Mouse (Mus musculus) myocyte (in vitro differentiated cells): ENCODE measurements around the gene Nek7. TPM values are rescaled to one million over a fixed set of nuclear protein-coding genes. Genes with fewer than 3 reads are reported as not detected.

Experiments used
- H3K27me3 ChIP-seq: one replicate; pipeline ENCODE4 v1.6.1; 2011; ENCODE audit not compliant: control insufficient read depth, insufficient read depth, insufficient read length
- H3K36me3 ChIP-seq: one replicate; pipeline ENCODE4 v1.6.1; 2011; ENCODE audit not compliant: control insufficient read depth, insufficient read depth
- H3K4me2 ChIP-seq: one replicate; pipeline ENCODE4 v1.6.1; 2011; ENCODE audit warnings: low read depth, control low read depth
- H3K4me3 ChIP-seq: one replicate; pipeline ENCODE4 v1.5.1; 2011; ENCODE audit warnings: mild to moderate bottlenecking, control low read depth, moderate library complexity
- H3K79me2 ChIP-seq: one replicate; pipeline ENCODE4 v1.6.1; 2011; ENCODE audit not compliant: control insufficient read depth, insufficient read depth
- H3ac ChIP-seq: one replicate; pipeline ENCODE4 v1.6.1; 2011; ENCODE audit not compliant: control insufficient read depth, insufficient read length
- CEBPB ChIP-seq: IDR thresholded peaks from 2 replicates; pipeline ENCODE4 v1.6.1; 2011; ENCODE audit warnings: mild to moderate bottlenecking, moderate library complexity; ENCODE audit not compliant: poor library complexity, insufficient read depth, severe bottlenecking
- E2F4 ChIP-seq: IDR thresholded peaks from one replicate; pipeline ENCODE4 v1.6.1; 2011; ENCODE audit warnings: mild to moderate bottlenecking, control low read depth, moderate library complexity; ENCODE audit not compliant: insufficient read depth
- MAX ChIP-seq: IDR thresholded peaks from one replicate; pipeline ENCODE4 v1.6.1; 2011; ENCODE audit warnings: low read depth, mild to moderate bottlenecking, control low read depth
- MYOD1 ChIP-seq, 3 experiments: IDR thresholded peaks; one replicate each; pipeline ENCODE4 v1.6.1; 2011; ENCODE audit warnings: control low read depth in 2 of 3, low read depth in 2 of 3, mild to moderate bottlenecking in 2 of 3, moderate library complexity in 1 of 3; ENCODE audit not compliant: insufficient read length in 2 of 3, control insufficient read depth in 1 of 3
- MYOG ChIP-seq, 3 experiments: IDR thresholded peaks; one replicate each; pipeline ENCODE4 v1.6.1; 2011; ENCODE audit warnings: control low read depth in 2 of 3, low read depth in 2 of 3, mild to moderate bottlenecking in 2 of 3; ENCODE audit not compliant: insufficient read length in 2 of 3, control insufficient read depth in 1 of 3, insufficient read depth in 1 of 3
- POLR2A ChIP-seq: IDR thresholded peaks from one replicate; pipeline ENCODE4 v1.6.1; 2011; ENCODE audit warnings: low read depth, mild to moderate bottlenecking, control low read depth, moderate library complexity; ENCODE audit not compliant: insufficient read length
- POLR2AphosphoS2 ChIP-seq: IDR thresholded peaks from one replicate; pipeline ENCODE4 v1.6.1; 2011; ENCODE audit warnings: low read depth, control low read depth; ENCODE audit not compliant: insufficient read length
- REST ChIP-seq: IDR thresholded peaks from one replicate; pipeline ENCODE4 v1.6.1; 2011; ENCODE audit warnings: mild to moderate bottlenecking, control low read depth, moderate library complexity; ENCODE audit not compliant: insufficient read depth, insufficient read length
- SRF ChIP-seq: IDR thresholded peaks from one replicate; pipeline ENCODE4 v1.6.1; 2011; ENCODE audit warnings: low read depth; ENCODE audit not compliant: control insufficient read depth, insufficient read length
- TCF12 ChIP-seq: IDR thresholded peaks from one replicate; pipeline ENCODE4 v1.6.1; 2011; ENCODE audit warnings: mild to moderate bottlenecking, control low read depth; ENCODE audit not compliant: poor library complexity, insufficient read depth, severe bottlenecking
- TCF3 ChIP-seq: IDR thresholded peaks from one replicate; pipeline ENCODE4 v1.6.1; 2011; ENCODE audit warnings: low read depth, control low read depth; ENCODE audit not compliant: insufficient read length
- USF1 ChIP-seq: IDR thresholded peaks from one replicate; pipeline ENCODE4 v1.6.1; 2011; ENCODE audit warnings: low read depth, mild to moderate bottlenecking, control low read depth, moderate library complexity
- polyA plus RNA-seq: library from polyadenylated mRNA; unstranded; fragments of >200 nt; fragmentation: generic; extraction: Trizol; gene quantifications from one replicate; pipeline ENCODE4 v1.2.1, GENCODE M21; 2012; ENCODE audit warnings: missing spikeins

Gene Nek7
- polyA plus RNA-seq, 1 experiment = 14.6 TPM

DNA sequence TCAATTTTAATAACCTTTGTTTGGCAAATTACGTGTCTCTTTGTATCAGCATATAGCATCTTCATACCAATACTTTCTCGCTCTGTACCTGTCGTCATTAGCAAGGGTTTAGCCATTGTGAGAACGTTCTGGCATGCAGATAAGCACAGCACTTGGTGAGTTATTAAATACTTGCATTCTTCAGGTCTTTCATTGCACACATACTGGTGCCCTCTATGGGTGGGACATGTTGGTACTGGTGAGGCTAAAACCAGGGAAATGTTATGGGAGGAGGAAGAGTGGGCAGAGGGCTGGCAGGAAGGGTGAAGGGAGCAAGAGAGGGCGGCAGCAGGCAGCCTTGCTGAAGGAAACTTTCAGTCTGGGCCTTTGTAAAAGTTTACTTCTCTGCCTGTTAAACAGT, 132.4 kb downstream of the Nek7 start:
- no peak for TF ChIP-seq CEBPB
- TF ChIP-seq E2F4 = no peak
- TF ChIP-seq USF1 = no peak
- no peak for TF ChIP-seq POLR2AphosphoS2
- no peak for TF ChIP-seq REST
- no peak for TF ChIP-seq POLR2A
- no peak for TF ChIP-seq TCF12
- TF ChIP-seq MYOD1 (IDR thresholded peaks at IDR 0.05; ENCODE audit: control insufficient read depth in 1 of 3, insufficient read length in 2 of 3, low read depth in 2 of 3) = no peak
- no peak for TF ChIP-seq MYOG (IDR thresholded peaks at IDR 0.05; ENCODE audit: control insufficient read depth in 1 of 3, insufficient read depth in 1 of 3, insufficient read length in 2 of 3, low read depth in 2 of 3)
- TF ChIP-seq SRF = no peak
- TF ChIP-seq TCF3 = no peak
- no peak for TF ChIP-seq MAX
- Histone ChIP-seq H3K4me2 (no peak overlapping the region), H3K79me2 (no peaks in the 10 kb centered on the region), H3ac (no peak overlapping the region), H3K36me3 (peaks cover 15% of the 10 kb centered on the region), H3K4me3 (no peak overlapping the region), H3K27me3 (no peaks in the 10 kb centered on the region)

DNA sequence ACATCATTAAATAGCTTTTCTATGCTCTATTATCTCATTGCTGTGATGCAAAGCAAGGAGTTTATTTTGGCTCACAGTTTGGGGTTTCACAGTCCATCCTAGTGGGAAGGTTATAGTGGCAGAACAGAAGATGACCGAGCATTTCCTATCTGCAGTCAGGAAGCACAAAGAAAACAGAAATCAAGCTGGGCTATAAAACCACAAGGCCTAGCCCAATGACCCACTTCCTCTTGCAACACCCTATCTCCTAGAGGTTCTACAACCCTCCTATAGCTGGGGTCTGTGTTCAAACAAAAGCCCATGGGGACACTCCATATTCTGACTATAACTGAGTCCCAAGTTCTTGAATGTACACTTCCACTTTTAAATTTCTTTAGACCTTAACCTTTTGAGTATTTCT, 139.2 kb downstream of the Nek7 start:
- Histone ChIP-seq H3K4me3 (no peak overlapping the region), H3K27me3 (no peaks in the 10 kb centered on the region), H3K36me3 (peaks cover 7% of the 10 kb centered on the region), H3ac (no peak overlapping the region), H3K4me2 (no peak overlapping the region), H3K79me2 (no peaks in the 10 kb centered on the region)
- no peak for TF ChIP-seq POLR2A
- no peak for TF ChIP-seq POLR2AphosphoS2
- TF ChIP-seq USF1 = no peak
- TF ChIP-seq SRF = no peak
- TF ChIP-seq CEBPB = no peak
- TF ChIP-seq E2F4 = no peak
- TF ChIP-seq MYOG (IDR thresholded peaks at IDR 0.05; ENCODE audit: control insufficient read depth in 1 of 3, insufficient read depth in 1 of 3, insufficient read length in 2 of 3, low read depth in 2 of 3) = no peak
- TF ChIP-seq MAX = no peak
- no peak for TF ChIP-seq MYOD1 (IDR thresholded peaks at IDR 0.05; ENCODE audit: control insufficient read depth in 1 of 3, insufficient read length in 2 of 3, low read depth in 2 of 3)
- no peak for TF ChIP-seq TCF3

DNA sequence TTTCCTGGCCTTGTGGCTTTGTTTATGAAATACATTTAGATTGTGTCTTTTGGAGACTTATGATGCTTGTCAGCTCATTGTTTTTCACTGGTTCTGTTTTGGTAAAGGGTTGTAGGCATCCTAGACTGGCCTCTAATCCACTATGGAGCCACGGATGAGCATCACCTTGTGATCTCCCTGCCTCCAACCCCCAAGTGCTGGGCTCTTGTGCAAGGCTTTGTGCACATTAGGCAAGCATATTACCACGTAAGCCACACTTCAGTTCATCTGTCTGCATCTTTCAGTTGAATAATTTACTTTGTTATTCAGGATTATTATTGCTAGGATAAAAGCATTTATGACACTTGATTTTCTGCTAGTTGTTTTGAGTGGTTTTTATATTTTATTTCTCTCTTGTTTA, 154.6 kb downstream of the Nek7 start:
- H3K27me3 ChIP-seq = no peaks in the 10 kb centered on the region
- H3K4me3 ChIP-seq = no peak overlapping the region
- TF ChIP-seq E2F4 (no peak), TCF3 (no peak), POLR2A (no peak), SRF (no peak), CEBPB (no peak), MAX (no peak), TCF12 (no peak), REST (no peak), POLR2AphosphoS2 (no peak), USF1 (no peak), MYOD1 (IDR thresholded peaks at IDR 0.05; ENCODE audit: control insufficient read depth in 1 of 3, insufficient read length in 2 of 3, low read depth in 2 of 3) (no peak), MYOG (IDR thresholded peaks at IDR 0.05; ENCODE audit: control insufficient read depth in 1 of 3, insufficient read depth in 1 of 3, insufficient read length in 2 of 3, low read depth in 2 of 3) (no peak)
- H3K36me3 ChIP-seq = no peaks in the 10 kb centered on the region
- no peak overlapping the region for H3ac ChIP-seq
- no peak overlapping the region for H3K4me2 ChIP-seq
- H3K79me2 ChIP-seq = no peaks in the 10 kb centered on the region

DNA sequence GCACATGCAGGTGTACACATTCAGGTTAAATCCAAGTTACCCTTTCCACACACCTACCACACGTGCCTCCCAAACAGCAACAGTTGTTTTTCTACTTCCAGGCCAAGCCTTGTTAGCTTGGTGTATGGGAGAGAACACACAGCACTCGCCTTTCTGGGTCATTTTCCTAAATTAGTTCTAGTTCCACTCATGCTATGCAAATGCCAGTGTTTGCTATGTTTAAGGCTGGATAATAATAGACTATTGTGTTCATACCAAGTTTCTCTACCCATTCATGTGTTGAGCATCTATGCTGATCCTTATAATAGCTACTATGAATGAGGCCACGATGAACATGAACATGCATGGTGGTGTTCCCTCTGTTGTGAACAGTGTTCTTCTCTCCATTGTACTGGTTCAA, 158.5 kb downstream of the Nek7 start:
- no peak overlapping the region for H3ac ChIP-seq
- no peak for TF ChIP-seq TCF12
- no peak for TF ChIP-seq USF1
- no peak for TF ChIP-seq MYOD1 (IDR thresholded peaks at IDR 0.05; ENCODE audit: control insufficient read depth in 1 of 3, insufficient read length in 2 of 3, low read depth in 2 of 3)
- no peak for TF ChIP-seq MAX
- TF ChIP-seq E2F4 = no peak
- TF ChIP-seq REST = no peak
- no peak for TF ChIP-seq MYOG (IDR thresholded peaks at IDR 0.05; ENCODE audit: control insufficient read depth in 1 of 3, insufficient read depth in 1 of 3, insufficient read length in 2 of 3, low read depth in 2 of 3)
- no peak for TF ChIP-seq CEBPB
- no peak for TF ChIP-seq TCF3
- H3K36me3 ChIP-seq = no peaks in the 10 kb centered on the region
- no peak overlapping the region for H3K4me3 ChIP-seq
- no peak overlapping the region for H3K4me2 ChIP-seq
- no peaks in the 10 kb centered on the region for H3K79me2 ChIP-seq
- no peaks in the 10 kb centered on the region for H3K27me3 ChIP-seq

DNA sequence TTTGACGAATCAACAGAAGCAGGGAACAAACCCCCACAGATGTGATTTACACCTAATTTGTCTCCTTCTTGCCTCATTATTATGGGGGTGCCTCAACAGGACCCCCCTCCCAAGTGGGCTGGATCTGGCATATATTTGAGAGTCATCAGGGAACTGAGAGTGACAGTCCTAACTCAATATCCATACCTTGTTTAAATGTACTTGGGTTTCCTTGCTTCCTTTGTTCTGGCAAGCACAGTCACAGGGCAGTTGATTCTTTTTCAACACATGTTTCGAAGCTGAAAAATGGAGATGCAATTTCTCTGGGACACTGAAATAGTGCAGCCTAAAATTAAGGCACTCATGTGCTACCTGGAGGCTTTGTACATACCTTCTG, 170.5 kb downstream of the Nek7 start:
- H3K4me3 ChIP-seq = no peak overlapping the region
- H3K79me2 ChIP-seq = no peaks in the 10 kb centered on the region
- H3K4me2 ChIP-seq = no peak overlapping the region
- no peak for TF ChIP-seq REST
- TF ChIP-seq SRF = no peak
- no peak for TF ChIP-seq MYOG (IDR thresholded peaks at IDR 0.05; ENCODE audit: control insufficient read depth in 1 of 3, insufficient read depth in 1 of 3, insufficient read length in 2 of 3, low read depth in 2 of 3)
- TF ChIP-seq USF1 = no peak
- no peak for TF ChIP-seq CEBPB
- TF ChIP-seq TCF3 = no peak
- no peak for TF ChIP-seq POLR2AphosphoS2
- no peak for TF ChIP-seq E2F4
- no peak for TF ChIP-seq MYOD1 (IDR thresholded peaks at IDR 0.05; ENCODE audit: control insufficient read depth in 1 of 3, insufficient read length in 2 of 3, low read depth in 2 of 3)
- TF ChIP-seq TCF12 = no peak
- TF ChIP-seq MAX = no peak
- no peak for TF ChIP-seq POLR2A
- no peaks in the 10 kb centered on the region for H3K27me3 ChIP-seq
- H3K36me3 ChIP-seq = no peaks in the 10 kb centered on the region
- no peak overlapping the region for H3ac ChIP-seq
